Mouse (Mus musculus) limb, embryonic 15.5 days (tissue): Measurements from ENCODE around the gene Gm11549. TPM values are rescaled to one million over a fixed set of nuclear protein-coding genes. Genes with fewer than 3 reads are reported as not detected.
A peak's percentile ranks its signal among the peaks of the same experiment; 100 is the strongest.

Experiments
- ATAC-seq: fragments of 200-750 bp; cut with Nextera tagmentation; 2 replicates; pipeline ENCODE4 v1.8.0; 2017; ENCODE audit warnings: low read depth, moderate TSS enrichment; ENCODE audit not compliant: insufficient number of reproducible peaks, low FRiP score, low TSS enrichment
- H3K27ac ChIP-seq: fragments of 300-500 bp; sonication (generic); 2 replicates; pipeline ENCODE4 v1.5.1; 2015; ENCODE audit warnings: moderate library complexity, mild to moderate bottlenecking, inconsistent platforms
- H3K27me3 ChIP-seq: fragments of 300-500 bp; sonication (generic); 2 replicates; pipeline ENCODE4 v1.6.1; 2015; ENCODE audit warnings: inconsistent platforms
- H3K36me3 ChIP-seq: fragments of 300-500 bp; sonication (generic); 2 replicates; pipeline ENCODE4 v1.6.1; 2015; ENCODE audit warnings: inconsistent platforms
- H3K4me1 ChIP-seq: fragments of 300-500 bp; sonication (generic); 2 replicates; pipeline ENCODE4 v1.6.1; 2015; ENCODE audit warnings: inconsistent platforms
- H3K4me2 ChIP-seq: fragments of 300-500 bp; sonication (generic); 2 replicates; pipeline ENCODE4 v1.6.1; 2015; ENCODE audit warnings: mild to moderate bottlenecking, inconsistent platforms
- H3K4me3 ChIP-seq: fragments of 300-500 bp; sonication (generic); 2 replicates; pipeline ENCODE4 v1.5.1; 2015; ENCODE audit warnings: mild to moderate bottlenecking, inconsistent platforms
- H3K9ac ChIP-seq: fragments of 300-500 bp; sonication (generic); 2 replicates; pipeline ENCODE4 v1.6.1; 2015; ENCODE audit warnings: inconsistent platforms
- H3K9me3 ChIP-seq: fragments of 300-500 bp; sonication (generic); 2 replicates; pipeline ENCODE4 v1.6.1; 2016; ENCODE audit warnings: inconsistent platforms
- WGBS: fragments of 180-500 bp; shearing (Covaris S2); methylation state at CpG from one replicate; pipeline ENCODE4 v1.1.7; 2015; 5-methylcytosine and 5-hydroxymethylcytosine counted together
- polyA plus RNA-seq: library from polyadenylated mRNA; unstranded; fragments of >200 nt; fragmentation: Nextera tagmentation; extraction: Ambion mirVana; gene quantifications from 2 replicates; pipeline ENCODE4 v1.2.1, GENCODE M21; 2015

The Gm11549 gene
- polyA plus RNA-seq, 1 experiment from 2014 or later, result 0.06 TPM

DNA sequence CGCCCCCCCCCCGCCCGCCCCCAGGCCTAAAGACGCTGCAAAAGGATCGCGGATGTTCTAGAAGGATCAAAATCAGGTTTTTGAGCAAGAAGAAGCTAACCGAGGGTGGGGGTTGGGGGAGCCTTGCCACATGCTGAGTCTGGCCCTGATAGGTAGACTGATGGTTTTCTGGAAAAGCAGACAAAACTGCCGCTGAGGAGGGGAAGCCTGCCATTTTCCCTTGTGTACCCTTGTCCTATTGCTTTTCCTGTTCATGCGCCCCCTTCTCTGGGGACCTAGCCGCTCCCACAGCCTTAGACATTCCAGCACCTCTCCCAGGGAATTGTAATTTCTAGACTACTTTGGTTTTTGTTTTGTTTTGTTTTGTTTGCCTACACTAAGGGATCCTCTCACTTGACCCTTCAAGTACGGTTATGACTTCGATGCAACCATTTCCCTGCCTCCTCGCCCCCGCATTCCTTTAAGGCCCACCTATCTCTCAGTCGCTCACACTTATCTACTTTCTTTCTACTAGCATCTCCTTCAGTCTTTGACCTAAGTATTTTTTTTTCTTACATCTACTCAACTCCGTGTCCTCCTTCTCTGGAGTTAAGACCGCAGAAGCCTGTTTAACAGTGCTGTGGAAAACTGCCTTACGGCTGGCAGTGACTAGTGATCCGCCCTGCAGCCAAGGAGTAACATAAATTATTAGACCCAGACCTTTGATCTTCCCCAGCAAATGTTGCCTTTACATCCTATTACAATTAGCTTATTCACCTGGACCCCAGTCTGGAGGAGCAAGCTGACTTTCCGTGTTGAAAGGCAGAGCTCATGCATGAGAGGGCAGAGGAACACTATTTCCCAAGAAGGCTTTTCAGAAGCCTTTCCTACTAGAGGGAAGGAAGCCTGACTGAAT, 45.1 kb downstream of the Gm11549 start:
- Histone ChIP-seq H3K4me1 (peaks cover 20% of the 10 kb centered on the region), H3K4me2 (peak overlapping the region; percentile 64), H3K9ac (peak overlapping the region; percentile 50), H3K9me3 (no peaks in the 10 kb centered on the region), H3K4me3 (peak overlapping the region; percentile 76), H3K36me3 (0 out of 2 replicates have a peak, but pooled peaks cover 3% of the 10 kb centered on the region), H3K27me3 (no peaks in the 10 kb centered on the region), H3K27ac (peak overlapping the region; percentile 97)
- 16% methylated on average over 20 of the region's 20 CpGs for WGBS
- no peak for ATAC-seq

- Histone ChIP-seq H3K4me2 (peak within 1 kb of the TSS; percentile 64), H3K4me3 (peak within 1 kb of the TSS; percentile 76), H3K36me3 (0 out of 2 replicates have a peak, but pooled peaks cover 3% of the 10 kb centered on the region), H3K9ac (peak within 1 kb of the TSS; percentile 76), H3K9me3 (no peaks in the 10 kb centered on the region), H3K27me3 (no peaks in the 10 kb centered on the region), H3K4me1 (peaks cover 19% of the 10 kb centered on the region), H3K27ac (peak within 1 kb of the TSS; percentile 97)
- peak; percentile 99 for ATAC-seq
- WGBS, result 0% methylated on average over 32 of the region's 32 CpGs
These were observed 46.0 kb downstream of the Gm11549 start, which contains the start of the genes Anxa5 and 1810062G17Rik for GRCm38 (mm10) chr3:36475532-36476087. Anxa5 (minus strand) TSS chr3:36475894. 1810062G17Rik (plus strand) TSS chr3:36475937.

- 0 out of 2 replicates have a peak, but pooled peaks cover 7% of the 10 kb centered on the region for H3K36me3 ChIP-seq
- under 1% methylated on average over 24 of the region's 24 CpGs for WGBS
- peak overlapping the region; percentile 76 for H3K9ac ChIP-seq
- H3K9me3 ChIP-seq, result no peaks in the 10 kb centered on the region
- H3K4me3 ChIP-seq, result peak overlapping the region; percentile 76
- H3K27ac ChIP-seq, result peak overlapping the region; percentile 97
- ATAC-seq, result peak; percentile 2; the same call in 1 of the 2 replicates
- H3K4me1 ChIP-seq, result peaks cover 25% of the 10 kb centered on the region
- peak overlapping the region; percentile 64 for H3K4me2 ChIP-seq
- no peaks in the 10 kb centered on the region for H3K27me3 ChIP-seq
These were observed 46.6 kb downstream of the Gm11549 start for GRCm38 (mm10) chr3:36474938-36475483.

GRCm38 (mm10) chr3:36474421-36474820, 47.2 kb downstream of the Gm11549 start:
- H3K9me3 ChIP-seq, result no peaks in the 10 kb centered on the region
- H3K9ac ChIP-seq, result peak overlapping the region; percentile 76; the same call in 1 of the 2 replicates
- H3K4me1 ChIP-seq, result peaks cover 25% of the 10 kb centered on the region
- 0 out of 2 replicates have a peak, but pooled peaks cover 7% of the 10 kb centered on the region for H3K36me3 ChIP-seq
- peak overlapping the region; percentile 76 for H3K4me3 ChIP-seq
- no peak overlapping the region for H3K27ac ChIP-seq
- H3K27me3 ChIP-seq, result no peaks in the 10 kb centered on the region
- WGBS, result 69% methylated on average over 5 of the region's 5 CpGs
- ATAC-seq, result no peak
- peak overlapping the region; percentile 64 for H3K4me2 ChIP-seq

- Histone ChIP-seq H3K9ac (no peak overlapping the region), H3K36me3 (0 out of 2 replicates have a peak, but pooled peaks cover 7% of the 10 kb centered on the region)
These were observed 48.4 kb downstream of the Gm11549 start for GRCm38 (mm10) chr3:36473222-36473621.

GRCm38 (mm10) chr3:36471856-36472255, 49.8 kb downstream of the Gm11549 start:
- no peak for ATAC-seq

More at GRCm38 (mm10) chr3:36473222-36473621, 48.4 kb downstream of the Gm11549 start:
- no peak overlapping the region; the same call in 1 of the 2 replicates for H3K4me2 ChIP-seq
- no peak overlapping the region for H3K4me3 ChIP-seq
- WGBS, result 94% methylated on average over 5 of the region's 5 CpGs
- H3K9me3 ChIP-seq, result no peaks in the 10 kb centered on the region
- no peak for ATAC-seq
- peaks cover 29% of the 10 kb centered on the region for H3K4me1 ChIP-seq
- no peak overlapping the region for H3K27ac ChIP-seq
- no peaks in the 10 kb centered on the region for H3K27me3 ChIP-seq

GRCm38 (mm10) chr3:36468871-36469270, 52.7 kb downstream of the Gm11549 start:
- ATAC-seq, result no peak
- Histone ChIP-seq H3K4me3 (no peak overlapping the region), H3K27me3 (no peaks in the 10 kb centered on the region), H3K9me3 (no peaks in the 10 kb centered on the region), H3K36me3 (peaks cover 7% of the 10 kb centered on the region; the same call in 1 of the 2 replicates), H3K4me2 (no peak overlapping the region), H3K27ac (no peak overlapping the region), H3K4me1 (peaks cover 27% of the 10 kb centered on the region), H3K9ac (no peak overlapping the region)
- 38% methylated on average over 2 of the region's 2 CpGs for WGBS

More at GRCm38 (mm10) chr3:36471856-36472255, 49.8 kb downstream of the Gm11549 start:
- WGBS, result 63% methylated on average over 4 of the region's 4 CpGs
- Histone ChIP-seq H3K4me2 (no peak overlapping the region), H3K27me3 (no peaks in the 10 kb centered on the region), H3K27ac (no peak overlapping the region), H3K4me1 (peaks cover 29% of the 10 kb centered on the region), H3K9me3 (no peaks in the 10 kb centered on the region), H3K9ac (no peak overlapping the region), H3K36me3 (0 out of 2 replicates have a peak, but pooled peaks cover 7% of the 10 kb centered on the region), H3K4me3 (no peak overlapping the region)

GRCm38 (mm10) chr3:36467632-36468031, 54.0 kb downstream of the Gm11549 start:
- peaks cover 15% of the 10 kb centered on the region; the same call in 1 of the 2 replicates for H3K36me3 ChIP-seq
- no peak overlapping the region for H3K27ac ChIP-seq
- no peak overlapping the region for H3K9ac ChIP-seq
- H3K27me3 ChIP-seq, result no peaks in the 10 kb centered on the region
- no peaks in the 10 kb centered on the region for H3K9me3 ChIP-seq
- 76% methylated on average over 7 of the region's 7 CpGs for WGBS
- no peak overlapping the region for H3K4me2 ChIP-seq
- peaks cover 21% of the 10 kb centered on the region; the same call in 1 of the 2 replicates for H3K4me1 ChIP-seq
- H3K4me3 ChIP-seq, result no peak overlapping the region
- no peak for ATAC-seq

GRCm38 (mm10) chr3:36465538-36465937, 56.1 kb downstream of the Gm11549 start:
- 72% methylated on average over 7 of the region's 7 CpGs for WGBS
- ATAC-seq, result no peak
- Histone ChIP-seq H3K27ac (no peak overlapping the region), H3K4me3 (no peak overlapping the region), H3K36me3 (peaks cover 27% of the 10 kb centered on the region), H3K9me3 (no peaks in the 10 kb centered on the region), H3K27me3 (no peaks in the 10 kb centered on the region), H3K4me2 (no peak overlapping the region), H3K4me1 (peaks cover 17% of the 10 kb centered on the region; the same call in 1 of the 2 replicates), H3K9ac (no peak overlapping the region)
